Mouse (Mus musculus) mouse embryonic stem cell (cell line): ENCODE data around the gene Tmcc2.

Source experiments
- in situ Hi-C, 2 experiments: fragments of 300-500 bp; cut with MboI; formaldehyde crosslinking; loops; 1 replicate in 1 of 2; 3 replicates in 1 of 2; pipeline ENCODE4 v1.14.3; 2019 to 2020; ENCODE audit warnings: low sequenced_read_pairs in 2 of 2, low pct_unique_long_range_greater_than_20kb in 1 of 2, mixed read lengths in 1 of 2; ENCODE audit not compliant: unreplicated experiment in 1 of 2

Tmcc2 gene

GRCm38 (mm10) chr1:132390691-132391579 lies at the start of gene Tmcc2:
Gene Tmcc2, minus strand, starts transcription at chr1:132391281.
- in situ Hi-C loops = no loop called here

- in situ Hi-C loops = no loop called here
These were observed 46.3 kb upstream of the Tmcc2 start for GRCm38 (mm10) chr1:132437389-132437788.

- in situ Hi-C loops = no loop called here
These were observed 45.9 kb upstream of the Tmcc2 start for GRCm38 (mm10) chr1:132436960-132437359.

- in situ Hi-C loops = no loop called here
These were observed 45.4 kb upstream of the Tmcc2 start for GRCm38 (mm10) chr1:132436320-132436958.

- in situ Hi-C loops = no loop called here
These were observed 43.0 kb upstream of the Tmcc2 start for GRCm38 (mm10) chr1:132434032-132434431.

- in situ Hi-C loops = no loop called here
These were observed 42.3 kb upstream of the Tmcc2 start for GRCm38 (mm10) chr1:132433349-132433748.

- in situ Hi-C loops = no loop called here
These were observed 40.6 kb upstream of the Tmcc2 start for GRCm38 (mm10) chr1:132431716-132432115.

GRCm38 (mm10) chr1:132430818-132431217 lies 39.7 kb upstream of the Tmcc2 start:
- in situ Hi-C loops = no loop called here

GRCm38 (mm10) chr1:132425600-132425999 lies 34.5 kb upstream of the Tmcc2 start:
- in situ Hi-C loops = no loop called here

- in situ Hi-C loops = no loop called here
These were observed 32.0 kb upstream of the Tmcc2 start for GRCm38 (mm10) chr1:132422912-132423696.

- in situ Hi-C loops = no loop called here
These were observed 29.6 kb upstream of the Tmcc2 start for GRCm38 (mm10) chr1:132420662-132421061.

- in situ Hi-C loops = no loop called here
These were observed 29.1 kb upstream of the Tmcc2 start for GRCm38 (mm10) chr1:132420206-132420605.

- in situ Hi-C loops = no loop called here
These were observed 26.5 kb upstream of the Tmcc2 start, which contains the start of gene Dstyk for GRCm38 (mm10) chr1:132417319-132418251. Gene Dstyk, plus strand, starts transcription at chr1:132417555.

- in situ Hi-C loops = no loop called here
These were observed 25.8 kb upstream of the Tmcc2 start for GRCm38 (mm10) chr1:132416943-132417290.

GRCm38 (mm10) chr1:132416244-132416942 lies 25.3 kb upstream of the Tmcc2 start:
- in situ Hi-C loops = no loop called here

- in situ Hi-C loops = no loop called here
These were observed 19.6 kb upstream of the Tmcc2 start for GRCm38 (mm10) chr1:132410657-132411056.

GRCm38 (mm10) chr1:132401843-132402242 lies 10.8 kb upstream of the Tmcc2 start:
- in situ Hi-C loops = no loop called here

GRCm38 (mm10) chr1:132400538-132400937 lies 9.5 kb upstream of the Tmcc2 start:
- in situ Hi-C loops = no loop called here
